Mouse (Mus musculus) frontal cortex, postnatal 25 days (tissue): ENCODE data around the gene Prkag3.

Experiments
- DNase-seq, 2 experiments: peaks; one replicate each; pipeline ENCODE4 v3.0.0; 2022; ENCODE audit warnings: low spot score in 2 of 2

Prkag3 gene

GRCm38 (mm10) chr1:74713099-74713858 is 35.7 kb downstream of the Prkag3 start, which contains the start of gene Cyp27a1:
Cyp27a1 (plus strand) TSS chr1:74713574.
- DNase-seq, result peak; percentile 4 to 9

- DNase-seq, result no peak
Observed at GRCm38 (mm10) chr1:74712461-74713098, 36.4 kb downstream of the Prkag3 start.

DNA sequence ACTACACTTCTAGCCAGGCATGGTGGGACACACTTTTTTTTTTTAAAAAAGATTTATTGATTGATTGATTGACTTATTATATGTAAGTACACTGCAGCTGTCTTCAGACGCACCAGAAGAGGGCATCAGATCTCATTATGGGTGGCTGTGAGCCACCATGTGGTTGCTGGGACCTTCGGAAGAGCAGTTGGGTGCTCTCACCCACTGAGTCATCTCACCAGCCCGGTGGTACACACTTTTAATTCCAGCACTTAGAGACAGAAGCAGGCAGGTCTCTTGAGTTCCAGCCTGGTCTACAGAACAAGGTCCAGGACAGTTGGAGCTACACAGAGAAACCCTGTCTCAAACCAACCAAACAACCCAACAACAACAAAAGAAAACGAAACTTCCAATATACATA is 37.0 kb downstream of the Prkag3 start:
- DNase-seq, result no peak

DNA sequence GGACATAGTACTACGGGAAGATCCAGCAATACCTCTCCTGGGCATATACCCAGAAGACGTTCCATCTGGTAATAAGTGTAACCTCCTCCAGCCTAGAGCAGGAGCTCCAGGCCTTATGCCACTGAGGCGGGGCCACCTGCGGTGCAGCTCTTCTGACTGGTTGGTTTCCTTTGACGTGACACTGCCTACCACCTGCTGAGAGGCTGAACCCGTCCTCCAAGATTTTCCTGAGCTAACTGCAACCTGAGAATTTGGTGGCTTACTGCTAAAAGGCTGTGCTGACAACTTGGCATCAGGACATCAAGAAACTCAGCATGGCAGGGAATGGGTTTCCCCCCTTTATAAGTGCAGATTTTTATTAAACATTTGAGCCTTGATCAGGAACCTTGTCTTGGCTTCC is 39.5 kb downstream of the Prkag3 start:
- no peak for DNase-seq

- no peak for DNase-seq
Observed at GRCm38 (mm10) chr1:74705016-74705415, 44.0 kb downstream of the Prkag3 start.

DNA sequence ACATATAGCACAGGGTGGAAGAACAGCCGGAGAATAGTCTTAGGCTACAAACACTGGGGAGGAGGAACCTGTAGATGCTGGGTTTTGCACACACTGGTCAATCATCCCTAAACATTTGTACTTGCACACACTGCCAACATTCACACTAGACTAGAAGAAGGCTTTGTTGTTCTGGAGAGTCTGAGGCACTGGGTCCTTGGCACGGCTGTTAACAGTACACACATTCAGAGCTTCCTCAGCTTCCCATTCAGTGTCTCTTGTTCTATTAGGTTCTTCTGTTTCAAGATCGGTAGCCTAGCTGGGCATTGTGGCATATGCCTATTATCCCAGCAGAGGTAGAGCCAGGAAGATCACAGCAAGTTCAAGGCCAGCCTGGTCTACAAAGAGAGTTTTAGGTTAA is 44.9 kb downstream of the Prkag3 start:
- no peak for DNase-seq

GRCm38 (mm10) chr1:74702142-74702553 is 46.9 kb downstream of the Prkag3 start:
- no peak for DNase-seq

DNA sequence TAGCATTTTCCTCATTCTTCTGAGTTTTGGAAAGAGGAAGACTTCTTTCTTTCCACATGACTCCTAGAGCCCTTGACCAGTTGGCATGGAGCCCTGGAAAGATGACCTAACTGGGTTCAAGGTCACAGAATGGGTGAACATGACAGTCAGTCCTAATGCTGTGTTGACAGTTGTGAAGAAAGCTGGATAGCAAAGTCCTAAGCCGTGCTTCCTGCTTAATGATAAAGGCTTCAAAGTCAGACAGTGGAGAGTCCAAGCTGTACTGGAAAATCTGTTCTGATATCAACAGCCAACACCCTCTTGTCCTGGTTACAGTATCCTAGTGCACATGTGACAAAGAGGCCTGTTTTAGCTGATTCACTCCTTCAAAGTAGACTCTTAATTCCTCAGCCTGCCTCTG is 50.2 kb downstream of the Prkag3 start:
- no peak for DNase-seq

GRCm38 (mm10) chr1:74698353-74698752 is 50.7 kb downstream of the Prkag3 start:
- DNase-seq, result no peak

DNA sequence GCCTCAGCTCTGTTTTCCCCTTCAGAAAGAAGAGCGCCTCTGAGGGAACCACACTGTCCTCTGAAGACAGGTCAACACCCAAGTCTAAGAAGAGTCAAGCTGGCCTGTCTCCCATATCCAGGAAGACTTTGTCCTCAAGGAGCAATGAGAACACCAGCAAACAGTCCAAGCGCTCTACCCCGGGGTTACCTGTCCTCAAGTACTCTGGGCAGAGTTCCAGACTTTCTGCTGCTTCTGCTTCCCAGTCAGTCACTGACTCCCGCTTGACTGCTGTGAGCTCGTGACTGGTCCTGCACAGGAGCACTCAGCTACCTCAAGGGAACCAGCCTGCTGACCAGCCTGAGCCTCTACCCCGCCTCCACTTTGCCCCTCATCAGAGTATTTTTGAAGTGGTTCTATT is 51.6 kb downstream of the Prkag3 start:
- DNase-seq, result no peak

DNA sequence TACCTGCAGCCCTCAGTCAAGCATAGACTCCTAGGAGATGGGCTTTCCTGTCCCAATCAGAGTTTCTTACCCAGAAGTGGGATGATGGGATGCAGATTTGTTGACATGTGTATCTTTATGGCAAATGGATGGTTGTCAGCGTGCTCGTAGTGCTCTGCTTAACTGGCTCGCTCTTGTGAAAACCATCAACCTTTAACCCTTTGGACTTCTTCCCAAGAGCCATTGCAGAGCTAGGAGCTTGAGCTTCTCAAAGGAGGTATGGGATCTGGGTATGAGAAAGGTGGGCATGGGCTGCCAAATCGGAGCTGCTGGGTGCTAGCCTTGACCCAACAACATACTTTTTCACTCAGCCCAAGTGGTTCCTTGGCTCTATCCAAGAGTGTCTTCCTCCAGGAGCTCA is 53.2 kb downstream of the Prkag3 start:
- DNase-seq, result no peak

DNA sequence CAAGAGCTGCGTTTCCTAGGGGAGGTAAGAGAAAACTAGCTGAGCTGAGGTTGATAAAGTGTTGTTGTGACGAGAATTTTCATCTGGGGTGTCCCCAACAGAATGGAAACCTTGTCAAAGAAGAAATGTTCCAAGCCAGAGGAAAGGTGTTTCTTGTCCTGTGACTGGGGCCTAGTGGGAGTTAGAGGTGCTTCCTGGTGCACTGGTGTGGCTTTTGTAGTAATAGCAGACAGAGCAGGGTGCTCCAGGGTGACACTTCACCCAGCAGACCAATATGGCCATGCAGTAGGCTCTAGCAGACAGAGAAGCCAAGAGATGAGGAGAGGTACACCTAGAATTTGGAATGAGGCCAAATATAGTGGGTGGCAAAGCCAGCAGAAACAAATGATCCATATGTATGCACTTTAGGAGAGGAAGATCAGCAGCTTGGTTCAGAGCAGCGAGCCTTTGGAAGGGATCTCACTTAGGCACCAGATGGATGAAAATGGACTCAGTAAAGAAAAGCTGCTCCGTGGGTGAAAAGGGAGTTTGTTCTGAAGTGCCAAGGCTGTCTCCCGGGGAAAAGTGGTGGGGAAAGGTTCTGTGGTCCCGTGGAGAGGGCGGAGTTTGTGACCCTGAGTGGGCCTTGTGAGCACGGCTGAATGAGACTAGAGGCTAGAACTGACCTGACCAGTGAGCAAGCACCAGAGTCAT is 55.0 kb downstream of the Prkag3 start:
- DNase-seq, result no peak
